Mouse (Mus musculus) kidney, embryonic 14.5 days (tissue): ENCODE measurements around the gene Stx6. TPM values are rescaled to one million over a fixed set of nuclear protein-coding genes. Genes with fewer than 3 reads are reported as not detected.

Source experiments
- ATAC-seq: fragments of 200-750 bp; cut with Nextera tagmentation; 2 replicates; pipeline ENCODE4 v1.8.0; 2017; ENCODE audit warnings: moderate number of reproducible peaks, mild to moderate bottlenecking, moderate TSS enrichment, moderate library complexity; ENCODE audit not compliant: low FRiP score, low TSS enrichment
- H3K27ac ChIP-seq: fragments of 300-500 bp; sonication (generic); 2 replicates; pipeline ENCODE4 v1.5.1; 2014; ENCODE audit warnings: low read depth, mild to moderate bottlenecking, low read length, moderate library complexity, mixed read lengths
- H3K27me3 ChIP-seq: fragments of 300-500 bp; sonication (generic); 2 replicates; pipeline ENCODE4 v1.6.1; 2014; ENCODE audit warnings: mild to moderate bottlenecking, low read length; ENCODE audit not compliant: control insufficient read depth, insufficient read depth
- H3K36me3 ChIP-seq: fragments of 300-500 bp; sonication (generic); 2 replicates; pipeline ENCODE4 v1.6.1; 2014; ENCODE audit warnings: low read length, mixed read lengths; ENCODE audit not compliant: control insufficient read depth, insufficient read depth
- H3K4me1 ChIP-seq: fragments of 300-500 bp; sonication (generic); 2 replicates; pipeline ENCODE4 v1.6.1; 2014; ENCODE audit warnings: low read length, mixed read lengths; ENCODE audit not compliant: control insufficient read depth, insufficient read depth
- H3K4me2 ChIP-seq: fragments of 300-500 bp; sonication (generic); replicated peaks from 2 replicates; pipeline ENCODE4 v1.6.1; 2014; ENCODE audit warnings: low read depth, mild to moderate bottlenecking, low read length
- H3K4me3 ChIP-seq: fragments of 300-500 bp; sonication (generic); 2 replicates; pipeline ENCODE4 v1.5.1; 2014; ENCODE audit warnings: mild to moderate bottlenecking, low read length
- H3K9ac ChIP-seq: fragments of 300-500 bp; sonication (generic); 2 replicates; pipeline ENCODE4 v1.6.1; 2014; ENCODE audit warnings: low read depth, mild to moderate bottlenecking, low read length, moderate library complexity
- H3K9me3 ChIP-seq: fragments of 300-500 bp; sonication (generic); 2 replicates; pipeline ENCODE4 v1.6.1; 2016; ENCODE audit warnings: low read length; ENCODE audit not compliant: control insufficient read depth
- WGBS: fragments of 180-500 bp; shearing (Covaris S2); extraction: QIAGEN DNeasy Blood & Tissue Kit; methylation state at CpG from one replicate; pipeline ENCODE4 v1.1.7; 2014; 5-methylcytosine and 5-hydroxymethylcytosine counted together
- polyA plus RNA-seq: library from polyadenylated mRNA; unstranded; fragments of >200 nt; fragmentation: Nextera tagmentation; extraction: Ambion mirVana; gene quantifications from 2 replicates; pipeline ENCODE4 v1.2.1, GENCODE M21; 2014

Stx6 gene
- polyA plus RNA-seq, 1 experiment from 2014 or later, result 86.8 TPM

GRCm38 (mm10) chr1:155239962-155240717, 81.6 kb downstream of the Stx6 start:
- no peak for ATAC-seq
- Histone ChIP-seq H3K27me3 (no peaks in the 10 kb centered on the region; the same call in 1 of the 2 replicates), H3K4me2 (no peak overlapping the region), H3K4me3 (no peak overlapping the region), H3K27ac (no peak overlapping the region), H3K9ac (no peak overlapping the region), H3K4me1 (peaks cover 20% of the 10 kb centered on the region), H3K9me3 (no peaks in the 10 kb centered on the region), H3K36me3 (peaks cover 13% of the 10 kb centered on the region; the same call in 1 of the 2 replicates)
- 85% methylated on average over 6 of the region's 6 CpGs for WGBS

- Histone ChIP-seq H3K4me3 (no peak overlapping the region), H3K4me1 (peaks cover 15% of the 10 kb centered on the region), H3K9ac (no peak overlapping the region), H3K27me3 (no peaks in the 10 kb centered on the region; the same call in 1 of the 2 replicates), H3K9me3 (no peaks in the 10 kb centered on the region), H3K36me3 (peaks cover 13% of the 10 kb centered on the region; the same call in 1 of the 2 replicates), H3K4me2 (no peak overlapping the region), H3K27ac (no peak overlapping the region)
- 79% methylated on average over 12 of the region's 12 CpGs for WGBS
- ATAC-seq, result no peak
Observed at GRCm38 (mm10) chr1:155241701-155242487, 83.4 kb downstream of the Stx6 start.

GRCm38 (mm10) chr1:155242488-155242745, 83.9 kb downstream of the Stx6 start:
- Histone ChIP-seq H3K9ac (no peak overlapping the region), H3K27me3 (no peaks in the 10 kb centered on the region; the same call in 1 of the 2 replicates), H3K27ac (no peak overlapping the region), H3K4me1 (peaks cover 10% of the 10 kb centered on the region), H3K36me3 (peaks cover 13% of the 10 kb centered on the region; the same call in 1 of the 2 replicates), H3K9me3 (no peaks in the 10 kb centered on the region), H3K4me3 (no peak overlapping the region), H3K4me2 (no peak overlapping the region)
- no peak for ATAC-seq
- WGBS, result 47% methylated on average over 1 of the region's 1 CpGs

- WGBS, result 1% methylated on average over 78 of the region's 85 CpGs
Observed at GRCm38 (mm10) chr1:155243797-155244770, 85.6 kb downstream of the Stx6 start, which contains the start of gene BC034090. Gene BC034090 (minus strand): TSS chr1:155244444.

GRCm38 (mm10) chr1:155244771-155245211, 86.3 kb downstream of the Stx6 start:
- Histone ChIP-seq H3K4me2 (peak overlapping the region; percentile 97), H3K36me3 (peaks cover 9% of the 10 kb centered on the region; the same call in 1 of the 2 replicates), H3K27ac (peak overlapping the region; percentile 47; the same call in 1 of the 2 replicates), H3K4me1 (no peaks in the 10 kb centered on the region; the same call in 1 of the 2 replicates), H3K4me3 (peak overlapping the region; percentile 65), H3K27me3 (no peaks in the 10 kb centered on the region; the same call in 1 of the 2 replicates), H3K9me3 (no peaks in the 10 kb centered on the region), H3K9ac (peak overlapping the region; percentile 85)
- ATAC-seq, result peak; percentile 51; the same call in 1 of the 2 replicates
- WGBS, result 5% methylated on average over 29 of the region's 29 CpGs

More at GRCm38 (mm10) chr1:155243797-155244770, 85.6 kb downstream of the Stx6 start, which contains the start of gene BC034090:
- peak; percentile 82 for ATAC-seq
- H3K4me2 ChIP-seq, result peak within 1 kb of the TSS; percentile 97
- H3K36me3 ChIP-seq, result peaks cover 13% of the 10 kb centered on the region; the same call in 1 of the 2 replicates
- H3K27ac ChIP-seq, result peak within 1 kb of the TSS; percentile 47; the same call in 1 of the 2 replicates
- no peaks in the 10 kb centered on the region for H3K9me3 ChIP-seq
- H3K4me1 ChIP-seq, result peaks cover 5% of the 10 kb centered on the region
- no peaks in the 10 kb centered on the region; the same call in 1 of the 2 replicates for H3K27me3 ChIP-seq
- H3K9ac ChIP-seq, result peak within 1 kb of the TSS; percentile 85
- peak within 1 kb of the TSS; percentile 65 for H3K4me3 ChIP-seq

GRCm38 (mm10) chr1:155245516-155245915, 87.0 kb downstream of the Stx6 start:
- 73% methylated on average over 7 of the region's 7 CpGs for WGBS
- H3K9ac ChIP-seq, result no peak overlapping the region
- no peaks in the 10 kb centered on the region; the same call in 1 of the 2 replicates for H3K4me1 ChIP-seq
- H3K27ac ChIP-seq, result no peak overlapping the region
- 0 out of 2 replicates have a peak overlapping the region, but pooled peaks have one; percentile 65 for H3K4me3 ChIP-seq
- H3K27me3 ChIP-seq, result no peaks in the 10 kb centered on the region; the same call in 1 of the 2 replicates
- peaks cover 6% of the 10 kb centered on the region; the same call in 1 of the 2 replicates for H3K36me3 ChIP-seq
- ATAC-seq, result no peak
- peak overlapping the region; percentile 97 for H3K4me2 ChIP-seq
- no peaks in the 10 kb centered on the region for H3K9me3 ChIP-seq

GRCm38 (mm10) chr1:155247441-155247840, 88.9 kb downstream of the Stx6 start:
- Histone ChIP-seq H3K9ac (no peak overlapping the region), H3K4me1 (no peaks in the 10 kb centered on the region; the same call in 1 of the 2 replicates), H3K4me2 (no peak overlapping the region), H3K27me3 (no peaks in the 10 kb centered on the region; the same call in 1 of the 2 replicates), H3K27ac (no peak overlapping the region), H3K36me3 (no peaks in the 10 kb centered on the region), H3K4me3 (no peak overlapping the region), H3K9me3 (no peaks in the 10 kb centered on the region)
- no peak for ATAC-seq
- 40% methylated on average over 5 of the region's 5 CpGs for WGBS

- no peaks in the 10 kb centered on the region; the same call in 1 of the 2 replicates for H3K4me1 ChIP-seq
- no peaks in the 10 kb centered on the region for H3K9me3 ChIP-seq
- H3K9ac ChIP-seq, result no peak overlapping the region
- H3K4me2 ChIP-seq, result no peak overlapping the region
- no peaks in the 10 kb centered on the region for H3K36me3 ChIP-seq
- WGBS, result 57% methylated on average over 5 of the region's 5 CpGs
- H3K27me3 ChIP-seq, result no peaks in the 10 kb centered on the region; the same call in 1 of the 2 replicates
- ATAC-seq, result no peak
- no peak overlapping the region for H3K4me3 ChIP-seq
- no peak overlapping the region for H3K27ac ChIP-seq
Observed at GRCm38 (mm10) chr1:155248041-155248440, 89.5 kb downstream of the Stx6 start.
